Mouse (Mus musculus) thymus, adult 2 months (tissue): ENCODE measurements around the gene Hoxa5. TPM values are rescaled to one million over a fixed set of nuclear protein-coding genes. Genes with fewer than 3 reads are reported as not detected.

Experiments used
- DNase-seq: peaks from one replicate; pipeline ENCODE4 v3.0.0; 2021
- H3K27ac ChIP-seq: fragments of 200-500 bp; 2 replicates; pipeline ENCODE4 v1.5.1; 2012; ENCODE audit warnings: low read length, control low read depth; ENCODE audit not compliant: control insufficient read depth, insufficient read depth
- H3K27me3 ChIP-seq: fragments of 200-500 bp; 2 replicates; pipeline ENCODE4 v1.6.1; 2012; ENCODE audit warnings: mild to moderate bottlenecking, low read length, moderate library complexity, mixed read lengths; ENCODE audit not compliant: control insufficient read depth, insufficient read depth
- H3K36me3 ChIP-seq: fragments of 200-500 bp; 2 replicates; pipeline ENCODE4 v1.6.1; 2012; ENCODE audit warnings: mild to moderate bottlenecking, low read length, moderate library complexity; ENCODE audit not compliant: control insufficient read depth, insufficient read depth
- H3K4me1 ChIP-seq: fragments of 200-500 bp; replicated peaks from 2 replicates; pipeline ENCODE4 v1.6.1; 2012; ENCODE audit warnings: low read length; ENCODE audit not compliant: control insufficient read depth, insufficient read depth
- H3K4me3 ChIP-seq: fragments of 200-500 bp; 2 replicates; pipeline ENCODE4 v1.5.1; 2012; ENCODE audit warnings: mild to moderate bottlenecking, low read length, control low read depth, moderate library complexity; ENCODE audit not compliant: control insufficient read depth, insufficient read depth
- CTCF ChIP-seq: fragments of 200-500 bp; IDR thresholded peaks from 2 replicates; pipeline ENCODE4 v1.5.1; 2012; ENCODE audit warnings: mild to moderate bottlenecking, control low read depth, low read length, moderate library complexity, borderline replicate concordance; ENCODE audit not compliant: control insufficient read depth, poor library complexity, insufficient read depth; ENCODE audit errors: extremely low read depth
- POLR2A ChIP-seq: fragments of 200-500 bp; IDR thresholded peaks from 2 replicates; pipeline ENCODE4 v1.6.1; 2012; ENCODE audit warnings: mild to moderate bottlenecking, low read length, control low read depth, moderate library complexity; ENCODE audit not compliant: control insufficient read depth, poor library complexity, insufficient read depth; ENCODE audit errors: extremely low read depth
- WGBS: fragments of 180-500 bp; shearing (Covaris S2); methylation state at CpG from one replicate; pipeline ENCODE4 v1.1.7; 2018; 5-methylcytosine and 5-hydroxymethylcytosine counted together
- polyA plus RNA-seq: library from polyadenylated mRNA; depleted of rRNA; stranded (reverse); fragments of >200 nt; gene quantifications from 2 replicates; pipeline ENCODE4 v1.2.3, GENCODE M21; 2012

The Hoxa5 gene
- polyA plus RNA-seq, 1 experiment, result 1.1 TPM

GRCm38 (mm10) chr6:52164051-52164625, 40.2 kb downstream of the Hoxa5 start:
- peak overlapping the region; percentile 19; the same call in 1 of the 2 replicates for H3K4me3 ChIP-seq
- no peak for DNase-seq
- peaks cover 2% of the 10 kb centered on the region; the same call in 1 of the 2 replicates for H3K4me1 ChIP-seq
- H3K27ac ChIP-seq, result no peak overlapping the region
- WGBS, result 19% methylated on average over 39 of the region's 39 CpGs
- H3K27me3 ChIP-seq, result peaks cover 5% of the 10 kb centered on the region
- no peaks in the 10 kb centered on the region for H3K36me3 ChIP-seq
- no peak for TF ChIP-seq POLR2A
- TF ChIP-seq CTCF, result no peak

GRCm38 (mm10) chr6:52163366-52164031, 40.9 kb downstream of the Hoxa5 start:
- H3K4me3 ChIP-seq, result no peak overlapping the region
- H3K36me3 ChIP-seq, result no peaks in the 10 kb centered on the region
- no peak overlapping the region for H3K27ac ChIP-seq
- 86% methylated on average over 17 of the region's 17 CpGs for WGBS
- DNase-seq, result no peak
- H3K4me1 ChIP-seq, result peaks cover 2% of the 10 kb centered on the region; the same call in 1 of the 2 replicates
- TF ChIP-seq CTCF (no peak), POLR2A (no peak)
- H3K27me3 ChIP-seq, result peaks cover 5% of the 10 kb centered on the region

GRCm38 (mm10) chr6:52162611-52163365, 41.6 kb downstream of the Hoxa5 start:
- Histone ChIP-seq H3K4me1 (peaks cover 2% of the 10 kb centered on the region; the same call in 1 of the 2 replicates), H3K27ac (no peak overlapping the region), H3K4me3 (no peak overlapping the region), H3K36me3 (no peaks in the 10 kb centered on the region), H3K27me3 (peaks cover 7% of the 10 kb centered on the region)
- DNase-seq, result no peak
- TF ChIP-seq POLR2A (no peak), CTCF (no peak)
- WGBS, result 84% methylated on average over 14 of the region's 14 CpGs

GRCm38 (mm10) chr6:52162093-52162380, 42.4 kb downstream of the Hoxa5 start:
- Histone ChIP-seq H3K27me3 (peaks cover 9% of the 10 kb centered on the region), H3K4me3 (no peak overlapping the region), H3K27ac (no peak overlapping the region), H3K4me1 (peaks cover 2% of the 10 kb centered on the region; the same call in 1 of the 2 replicates), H3K36me3 (no peaks in the 10 kb centered on the region)
- 79% methylated on average over 1 of the region's 1 CpGs for WGBS
- DNase-seq, result no peak
- TF ChIP-seq CTCF (no peak), POLR2A (no peak)

- 80% methylated on average over 8 of the region's 8 CpGs for WGBS
- DNase-seq, result no peak
- Histone ChIP-seq H3K4me3 (no peak overlapping the region), H3K36me3 (no peaks in the 10 kb centered on the region), H3K27me3 (peaks cover 12% of the 10 kb centered on the region), H3K27ac (no peak overlapping the region), H3K4me1 (peaks cover 2% of the 10 kb centered on the region; the same call in 1 of the 2 replicates)
- TF ChIP-seq POLR2A, result no peak
- no peak for TF ChIP-seq CTCF
These were observed 42.9 kb downstream of the Hoxa5 start for GRCm38 (mm10) chr6:52161336-52162092.
